Mouse (Mus musculus) hindbrain, embryonic 11.5 days (tissue): Measurements from ENCODE around the gene Gm28308. TPM values are rescaled to one million over a fixed set of nuclear protein-coding genes. Genes with fewer than 3 reads are reported as not detected.

ENCODE experiments used
- ATAC-seq: fragments of 200-750 bp; cut with Nextera tagmentation; 2 replicates; pipeline ENCODE4 v1.8.0; 2017; ENCODE audit warnings: mild to moderate bottlenecking, moderate TSS enrichment, moderate library complexity; ENCODE audit not compliant: low FRiP score
- DNase-seq: peaks from one replicate; pipeline ENCODE4 v3.0.0-alpha.2; 2015; ENCODE audit warnings: low spot score
- H3K27ac ChIP-seq: fragments of 300-500 bp; sonication (generic); 2 replicates; pipeline ENCODE4 v1.5.1; 2014; ENCODE audit warnings: mild to moderate bottlenecking, low read depth, low read length
- H3K27me3 ChIP-seq: fragments of 300-500 bp; sonication (generic); 2 replicates; pipeline ENCODE4 v1.6.1; 2014; ENCODE audit warnings: mild to moderate bottlenecking, low read length, moderate library complexity, mixed read lengths; ENCODE audit not compliant: control insufficient read depth, insufficient read depth
- H3K36me3 ChIP-seq: fragments of 300-500 bp; sonication (generic); 2 replicates; pipeline ENCODE4 v1.6.1; 2014; ENCODE audit warnings: mild to moderate bottlenecking, low read length, moderate library complexity, mixed read lengths; ENCODE audit not compliant: control insufficient read depth, insufficient read depth
- H3K4me1 ChIP-seq: fragments of 300-500 bp; sonication (generic); replicated peaks from 2 replicates; pipeline ENCODE4 v1.6.1; 2014; ENCODE audit warnings: low read length, mixed read lengths; ENCODE audit not compliant: control insufficient read depth, insufficient read depth
- H3K4me2 ChIP-seq: fragments of 300-500 bp; sonication (generic); replicated peaks from 2 replicates; pipeline ENCODE4 v1.6.1; 2014; ENCODE audit warnings: mild to moderate bottlenecking, low read depth, low read length
- H3K4me3 ChIP-seq: fragments of 300-500 bp; sonication (generic); 2 replicates; pipeline ENCODE4 v1.5.1; 2014; ENCODE audit warnings: low read depth, low read length
- H3K9ac ChIP-seq: fragments of 300-500 bp; sonication (generic); 2 replicates; pipeline ENCODE4 v1.6.1; 2014; ENCODE audit warnings: low read depth, low read length
- H3K9me3 ChIP-seq: fragments of 300-500 bp; sonication (generic); 2 replicates; pipeline ENCODE4 v1.6.1; 2016; ENCODE audit warnings: low read length; ENCODE audit not compliant: control insufficient read depth
- WGBS: fragments of 180-500 bp; shearing (Covaris S2); extraction: QIAGEN DNeasy Blood & Tissue Kit; methylation state at CpG from one replicate; pipeline ENCODE4 v1.1.7; 2014; 5-methylcytosine and 5-hydroxymethylcytosine counted together
- polyA plus RNA-seq: library from polyadenylated mRNA; unstranded; fragments of >200 nt; fragmentation: Nextera tagmentation; extraction: Ambion mirVana; gene quantifications from 2 replicates; pipeline ENCODE4 v1.2.1, GENCODE M21; 2014

Gene Gm28308
- polyA plus RNA-seq, 1 experiment from 2014 or later = not detected

DNA sequence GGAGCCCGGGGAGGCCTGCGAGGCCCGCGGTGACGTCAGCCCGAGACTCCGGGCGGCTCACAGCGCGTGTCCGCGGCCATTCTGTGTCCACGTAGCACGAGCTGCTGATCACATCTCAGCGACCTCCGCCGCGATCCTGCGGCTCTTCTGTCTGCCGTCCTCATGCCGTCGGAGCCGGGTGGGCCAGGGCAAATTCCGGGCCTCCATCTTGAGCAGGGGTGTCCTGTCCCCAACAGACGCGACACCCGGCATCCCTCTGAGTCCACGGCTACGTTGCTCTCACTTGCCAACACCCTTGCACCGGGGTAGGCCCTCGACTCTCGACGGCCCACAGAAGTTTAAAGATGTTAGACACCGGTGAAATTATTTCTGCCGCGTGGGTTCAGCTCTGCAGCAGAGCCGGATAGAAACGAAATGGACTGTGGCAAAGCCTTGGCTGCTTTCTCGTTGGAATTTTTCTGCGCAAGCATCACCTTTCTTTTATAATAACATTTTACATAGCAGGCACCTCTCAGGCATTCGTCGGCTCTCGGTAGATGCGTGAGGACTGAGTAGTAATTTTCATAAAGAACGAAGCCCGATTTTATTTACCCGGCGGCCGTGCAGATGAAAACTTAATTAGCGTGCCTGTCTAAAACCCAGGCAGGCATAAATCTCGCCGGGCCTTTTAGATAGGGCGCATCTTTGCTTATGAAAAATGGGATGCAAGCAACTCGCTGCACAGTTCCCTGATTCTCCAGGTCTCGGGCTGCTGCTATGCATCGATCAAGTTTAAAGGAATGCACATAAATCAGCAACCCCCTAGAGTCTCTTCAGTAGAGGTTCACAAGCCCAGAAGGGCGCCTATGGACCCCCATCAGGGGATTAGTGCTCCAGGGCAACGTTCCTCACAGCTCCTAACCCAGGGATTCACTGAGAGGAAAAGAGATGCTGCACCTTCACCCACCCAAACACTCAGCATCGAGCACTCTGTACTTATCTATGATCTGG, 40.7 kb upstream of the Gm28308 start:
- under 1% methylated on average over 59 of the region's 59 CpGs for WGBS
- Histone ChIP-seq H3K4me3 (no peak overlapping the region), H3K4me2 (no peak overlapping the region), H3K9me3 (no peaks in the 10 kb centered on the region), H3K27me3 (peaks cover 89% of the 10 kb centered on the region), H3K9ac (no peak overlapping the region), H3K4me1 (0 out of 2 replicates have a peak, but pooled peaks cover 2% of the 10 kb centered on the region), H3K27ac (no peak overlapping the region), H3K36me3 (no peaks in the 10 kb centered on the region)
- ATAC-seq = no peak
- DNase-seq = no peak

GRCm38 (mm10) chr6:52252775-52253376, 39.7 kb upstream of the Gm28308 start:
- no peaks in the 10 kb centered on the region for H3K36me3 ChIP-seq
- under 1% methylated on average over 35 of the region's 35 CpGs for WGBS
- no peak for DNase-seq
- H3K4me3 ChIP-seq = no peak overlapping the region
- H3K27me3 ChIP-seq = peaks cover 90% of the 10 kb centered on the region
- H3K9ac ChIP-seq = no peak overlapping the region
- H3K9me3 ChIP-seq = no peaks in the 10 kb centered on the region
- H3K27ac ChIP-seq = no peak overlapping the region
- no peak for ATAC-seq
- 0 out of 2 replicates have a peak, but pooled peaks cover 2% of the 10 kb centered on the region for H3K4me1 ChIP-seq
- no peak overlapping the region for H3K4me2 ChIP-seq

GRCm38 (mm10) chr6:52252016-52252774, 39.1 kb upstream of the Gm28308 start:
- Histone ChIP-seq H3K4me1 (0 out of 2 replicates have a peak, but pooled peaks cover 2% of the 10 kb centered on the region), H3K27me3 (peaks cover 90% of the 10 kb centered on the region), H3K27ac (no peak overlapping the region), H3K9me3 (no peaks in the 10 kb centered on the region), H3K4me2 (no peak overlapping the region), H3K9ac (no peak overlapping the region), H3K4me3 (no peak overlapping the region), H3K36me3 (no peaks in the 10 kb centered on the region)
- no peak for ATAC-seq
- DNase-seq = no peak
- under 1% methylated on average over 24 of the region's 24 CpGs for WGBS

GRCm38 (mm10) chr6:52251177-52251879, 38.2 kb upstream of the Gm28308 start:
- H3K9me3 ChIP-seq = no peaks in the 10 kb centered on the region
- H3K4me2 ChIP-seq = no peak overlapping the region
- H3K9ac ChIP-seq = no peak overlapping the region
- H3K27ac ChIP-seq = no peak overlapping the region
- no peaks in the 10 kb centered on the region for H3K36me3 ChIP-seq
- no peak for ATAC-seq
- peaks cover 91% of the 10 kb centered on the region for H3K27me3 ChIP-seq
- WGBS = 7% methylated on average over 7 of the region's 7 CpGs
- H3K4me3 ChIP-seq = no peak overlapping the region
- DNase-seq = no peak
- H3K4me1 ChIP-seq = peaks cover 3% of the 10 kb centered on the region; the same call in 1 of the 2 replicates

DNA sequence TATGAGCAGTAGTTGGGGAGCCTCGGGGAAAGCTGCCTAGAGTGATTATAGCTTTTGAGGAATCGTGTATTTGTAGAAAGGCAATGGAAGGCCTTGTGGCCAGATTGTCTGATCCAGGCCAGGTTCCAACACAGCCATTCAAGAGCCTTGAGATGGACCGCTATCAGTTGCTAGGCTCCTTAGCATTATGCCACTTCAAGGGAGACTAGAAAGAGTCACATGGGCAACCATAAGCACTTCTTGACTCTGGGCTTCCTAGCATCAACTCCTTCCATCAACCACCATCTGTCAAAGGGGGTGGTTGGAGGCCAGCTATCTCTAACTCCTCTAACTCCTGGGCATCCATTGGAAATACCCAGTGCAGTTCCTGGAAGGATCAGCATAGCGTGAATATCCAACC, 36.7 kb upstream of the Gm28308 start:
- Histone ChIP-seq H3K9ac (no peak overlapping the region), H3K27ac (no peak overlapping the region), H3K4me2 (no peak overlapping the region), H3K4me3 (no peak overlapping the region), H3K4me1 (peaks cover 4% of the 10 kb centered on the region; the same call in 1 of the 2 replicates), H3K9me3 (no peaks in the 10 kb centered on the region), H3K36me3 (no peaks in the 10 kb centered on the region), H3K27me3 (peaks cover 93% of the 10 kb centered on the region)
- DNase-seq (no peak), ATAC-seq (no peak)
- WGBS = under 1% methylated on average over 4 of the region's 4 CpGs

DNA sequence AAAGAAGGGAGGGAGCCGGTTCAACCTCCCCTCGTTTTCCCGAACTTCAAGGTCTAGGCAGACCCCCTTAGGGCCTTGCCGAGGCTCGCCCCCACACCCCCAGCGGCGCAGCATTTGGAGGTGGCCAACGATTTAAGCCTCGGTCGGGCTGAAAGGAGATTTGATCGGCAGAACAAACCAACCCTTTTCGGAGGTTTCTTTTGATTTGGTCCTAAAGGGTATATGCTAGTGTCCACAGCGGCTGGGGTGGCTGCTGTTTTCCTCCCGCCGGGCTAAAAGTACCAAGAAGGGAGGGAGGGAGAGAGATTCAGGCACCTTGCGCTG, 36.2 kb upstream of the Gm28308 start:
- Histone ChIP-seq H3K4me3 (no peak overlapping the region), H3K4me2 (no peak overlapping the region), H3K9ac (no peak overlapping the region), H3K9me3 (no peaks in the 10 kb centered on the region), H3K4me1 (peaks cover 4% of the 10 kb centered on the region; the same call in 1 of the 2 replicates), H3K27me3 (peaks cover 96% of the 10 kb centered on the region), H3K36me3 (no peaks in the 10 kb centered on the region), H3K27ac (no peak overlapping the region)
- ATAC-seq (no peak), DNase-seq (no peak)
- under 1% methylated on average over 16 of the region's 16 CpGs for WGBS

DNA sequence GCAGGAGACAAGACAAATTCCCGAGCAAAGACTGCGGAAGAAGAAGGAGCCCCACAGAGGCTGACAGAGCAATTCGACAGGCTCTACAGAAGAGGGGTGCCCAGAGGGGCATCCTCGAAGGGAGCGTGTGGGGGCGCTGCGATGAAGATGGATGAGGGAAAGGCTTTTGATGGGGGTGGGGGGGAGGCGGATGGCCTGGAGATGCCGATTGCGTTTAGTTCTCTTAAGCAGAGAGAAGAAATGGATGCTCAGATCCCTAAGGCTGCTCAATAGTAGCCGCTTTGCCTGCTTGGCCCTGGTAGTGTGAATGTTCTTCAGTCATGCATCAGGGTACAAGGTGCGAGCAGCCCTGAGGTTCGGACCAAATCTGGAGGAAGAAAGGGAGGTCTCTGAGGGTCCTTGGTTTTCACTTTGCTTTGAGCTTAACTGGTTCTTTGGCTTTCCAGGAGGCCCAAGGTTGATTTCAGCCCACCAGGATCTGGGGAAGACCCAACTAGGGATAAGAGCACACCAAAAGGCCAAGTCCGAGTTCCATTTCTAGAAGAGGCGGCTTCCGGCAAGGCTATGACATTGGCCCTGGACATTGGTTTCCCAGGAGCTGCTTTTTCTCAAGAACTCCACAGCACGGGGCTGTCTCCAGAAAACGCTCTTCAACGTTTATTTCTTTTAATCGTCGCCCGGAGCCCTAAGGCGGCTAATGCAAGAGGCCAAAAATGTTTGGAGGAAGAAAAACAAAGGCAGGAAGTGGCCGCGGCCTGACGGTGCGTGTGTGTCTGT, 35.7 kb upstream of the Gm28308 start:
- no peak overlapping the region for H3K27ac ChIP-seq
- ATAC-seq (no peak), DNase-seq (no peak)
- peaks cover 4% of the 10 kb centered on the region; the same call in 1 of the 2 replicates for H3K4me1 ChIP-seq
- no peak overlapping the region for H3K4me2 ChIP-seq
- H3K9me3 ChIP-seq = no peaks in the 10 kb centered on the region
- no peaks in the 10 kb centered on the region for H3K36me3 ChIP-seq
- H3K27me3 ChIP-seq = peaks cover 94% of the 10 kb centered on the region
- WGBS = 1% methylated on average over 27 of the region's 27 CpGs
- no peak overlapping the region for H3K4me3 ChIP-seq
- no peak overlapping the region for H3K9ac ChIP-seq
